Mouse (Mus musculus) midbrain, embryonic 13.5 days (tissue): ENCODE data around the gene Znrf2. TPM values are rescaled to one million over a fixed set of nuclear protein-coding genes. Genes with fewer than 3 reads are reported as not detected.

Source experiments
- ATAC-seq: fragments of 200-750 bp; cut with Nextera tagmentation; 2 replicates; pipeline ENCODE4 v1.8.0; 2017; ENCODE audit warnings: mild to moderate bottlenecking, moderate TSS enrichment, moderate library complexity
- H3K27ac ChIP-seq: fragments of 300-500 bp; sonication (generic); 2 replicates; pipeline ENCODE4 v1.5.1; 2015; ENCODE audit warnings: inconsistent platforms, mild to moderate bottlenecking, moderate library complexity
- H3K27me3 ChIP-seq: fragments of 300-500 bp; sonication (generic); 2 replicates; pipeline ENCODE4 v1.6.1; 2015; ENCODE audit warnings: mild to moderate bottlenecking, inconsistent platforms
- H3K36me3 ChIP-seq: fragments of 300-500 bp; sonication (generic); 2 replicates; pipeline ENCODE4 v1.6.1; 2015; ENCODE audit warnings: mild to moderate bottlenecking, inconsistent platforms
- H3K4me1 ChIP-seq: fragments of 300-500 bp; sonication (generic); replicated peaks from 2 replicates; pipeline ENCODE4 v1.6.1; 2015; ENCODE audit warnings: inconsistent platforms
- H3K4me2 ChIP-seq: fragments of 300-500 bp; sonication (generic); replicated peaks from 2 replicates; pipeline ENCODE4 v1.6.1; 2015; ENCODE audit warnings: moderate library complexity, mild to moderate bottlenecking, inconsistent platforms
- H3K4me3 ChIP-seq: fragments of 300-500 bp; sonication (generic); replicated peaks from 2 replicates; pipeline ENCODE4 v1.5.1; 2015; ENCODE audit warnings: mild to moderate bottlenecking, inconsistent platforms
- H3K9ac ChIP-seq: fragments of 300-500 bp; sonication (generic); replicated peaks from 2 replicates; pipeline ENCODE4 v1.6.1; 2015; ENCODE audit warnings: mild to moderate bottlenecking, inconsistent platforms
- H3K9me3 ChIP-seq: fragments of 300-500 bp; sonication (generic); 2 replicates; pipeline ENCODE4 v1.6.1; 2016; ENCODE audit warnings: mild to moderate bottlenecking, inconsistent platforms
- WGBS: fragments of 180-500 bp; shearing (Covaris S2); methylation state at CpG from one replicate; pipeline ENCODE4 v1.1.7; 2015; 5-methylcytosine and 5-hydroxymethylcytosine counted together
- polyA plus RNA-seq: library from polyadenylated mRNA; unstranded; fragments of >200 nt; fragmentation: Nextera tagmentation; extraction: Ambion mirVana; gene quantifications from 2 replicates; pipeline ENCODE4 v1.2.1, GENCODE M21; 2015

Znrf2 gene
- polyA plus RNA-seq, 1 experiment from 2014 or later, result 6.4 TPM

- H3K27me3 ChIP-seq, result no peaks in the 10 kb centered on the region
- H3K9me3 ChIP-seq, result no peaks in the 10 kb centered on the region
- no peak overlapping the region for H3K9ac ChIP-seq
- WGBS, result 83% methylated on average over 7 of the region's 7 CpGs
- no peak for ATAC-seq
- no peak overlapping the region for H3K4me2 ChIP-seq
- H3K36me3 ChIP-seq, result no peaks in the 10 kb centered on the region
- peaks cover 9% of the 10 kb centered on the region for H3K4me1 ChIP-seq
- no peak overlapping the region for H3K27ac ChIP-seq
- no peak overlapping the region for H3K4me3 ChIP-seq
Observed at GRCm38 (mm10) chr6:54830048-54830772, 13.5 kb downstream of the Znrf2 start.

- no peak for ATAC-seq
- peaks cover 9% of the 10 kb centered on the region for H3K4me1 ChIP-seq
- no peaks in the 10 kb centered on the region for H3K36me3 ChIP-seq
- no peaks in the 10 kb centered on the region for H3K9me3 ChIP-seq
- H3K27me3 ChIP-seq, result no peaks in the 10 kb centered on the region
- 0 out of 2 replicates have a peak overlapping the region, but pooled peaks have one; percentile 5 for H3K27ac ChIP-seq
- H3K9ac ChIP-seq, result no peak overlapping the region
- 72% methylated on average over 8 of the region's 8 CpGs for WGBS
- no peak overlapping the region for H3K4me3 ChIP-seq
- H3K4me2 ChIP-seq, result no peak overlapping the region
Observed at GRCm38 (mm10) chr6:54831069-54831720, 14.5 kb downstream of the Znrf2 start.

- H3K36me3 ChIP-seq, result no peaks in the 10 kb centered on the region
- ATAC-seq, result no peak
- no peaks in the 10 kb centered on the region for H3K27me3 ChIP-seq
- no peak overlapping the region for H3K4me3 ChIP-seq
- no peak overlapping the region for H3K4me2 ChIP-seq
- H3K27ac ChIP-seq, result no peak overlapping the region
- no peak overlapping the region for H3K9ac ChIP-seq
- H3K4me1 ChIP-seq, result peaks cover 9% of the 10 kb centered on the region
- 0 out of 2 replicates have a peak, but pooled peaks cover 2% of the 10 kb centered on the region for H3K9me3 ChIP-seq
- 73% methylated on average over 2 of the region's 2 CpGs for WGBS
Observed at GRCm38 (mm10) chr6:54833427-54833826, 16.7 kb downstream of the Znrf2 start.

- no peak overlapping the region for H3K27ac ChIP-seq
- no peaks in the 10 kb centered on the region for H3K4me1 ChIP-seq
- H3K36me3 ChIP-seq, result no peaks in the 10 kb centered on the region
- no peak overlapping the region for H3K9ac ChIP-seq
- peaks cover 12% of the 10 kb centered on the region; the same call in 1 of the 2 replicates for H3K9me3 ChIP-seq
- no peak overlapping the region for H3K4me2 ChIP-seq
- no peaks in the 10 kb centered on the region for H3K27me3 ChIP-seq
- ATAC-seq, result no peak
- H3K4me3 ChIP-seq, result no peak overlapping the region
Observed at GRCm38 (mm10) chr6:54836666-54837065, 19.9 kb downstream of the Znrf2 start.

- H3K9ac ChIP-seq, result no peak overlapping the region
- H3K4me3 ChIP-seq, result no peak overlapping the region
- peaks cover 12% of the 10 kb centered on the region; the same call in 1 of the 2 replicates for H3K9me3 ChIP-seq
- no peak overlapping the region for H3K27ac ChIP-seq
- H3K27me3 ChIP-seq, result no peaks in the 10 kb centered on the region
- no peak overlapping the region for H3K4me2 ChIP-seq
- no peaks in the 10 kb centered on the region for H3K4me1 ChIP-seq
- no peaks in the 10 kb centered on the region for H3K36me3 ChIP-seq
- no peak for ATAC-seq
Observed at GRCm38 (mm10) chr6:54841399-54841798, 24.7 kb downstream of the Znrf2 start.

GRCm38 (mm10) chr6:54842041-54842440 is 25.3 kb downstream of the Znrf2 start:
- no peak overlapping the region for H3K27ac ChIP-seq
- no peak overlapping the region for H3K9ac ChIP-seq
- WGBS, result 26% methylated on average over 1 of the region's 1 CpGs
- peaks cover 12% of the 10 kb centered on the region; the same call in 1 of the 2 replicates for H3K9me3 ChIP-seq
- no peak overlapping the region for H3K4me3 ChIP-seq
- H3K36me3 ChIP-seq, result no peaks in the 10 kb centered on the region
- H3K4me2 ChIP-seq, result no peak overlapping the region
- no peaks in the 10 kb centered on the region for H3K4me1 ChIP-seq
- H3K27me3 ChIP-seq, result no peaks in the 10 kb centered on the region
- no peak for ATAC-seq

- H3K36me3 ChIP-seq, result no peaks in the 10 kb centered on the region
- 93% methylated on average over 3 of the region's 3 CpGs for WGBS
- peaks cover 22% of the 10 kb centered on the region for H3K4me1 ChIP-seq
- H3K4me2 ChIP-seq, result no peak overlapping the region
- H3K9ac ChIP-seq, result no peak overlapping the region
- H3K27me3 ChIP-seq, result no peaks in the 10 kb centered on the region
- no peak overlapping the region for H3K27ac ChIP-seq
- H3K9me3 ChIP-seq, result no peaks in the 10 kb centered on the region
- no peak overlapping the region for H3K4me3 ChIP-seq
- ATAC-seq, result no peak
Observed at GRCm38 (mm10) chr6:54848546-54848945, 31.8 kb downstream of the Znrf2 start.

GRCm38 (mm10) chr6:54849179-54850156 is 32.8 kb downstream of the Znrf2 start:
- Histone ChIP-seq H3K27ac (no peak overlapping the region), H3K4me2 (no peak overlapping the region), H3K4me1 (peaks cover 22% of the 10 kb centered on the region), H3K36me3 (no peaks in the 10 kb centered on the region), H3K9me3 (no peaks in the 10 kb centered on the region), H3K9ac (no peak overlapping the region), H3K4me3 (no peak overlapping the region), H3K27me3 (no peaks in the 10 kb centered on the region)
- 54% methylated on average over 4 of the region's 4 CpGs for WGBS
- no peak for ATAC-seq

- Histone ChIP-seq H3K9me3 (no peaks in the 10 kb centered on the region), H3K9ac (no peak overlapping the region), H3K4me2 (no peak overlapping the region), H3K36me3 (no peaks in the 10 kb centered on the region), H3K4me1 (peaks cover 22% of the 10 kb centered on the region), H3K27ac (no peak overlapping the region), H3K4me3 (no peak overlapping the region), H3K27me3 (no peaks in the 10 kb centered on the region)
- no peak for ATAC-seq
- WGBS, result 47% methylated on average over 4 of the region's 4 CpGs
Observed at GRCm38 (mm10) chr6:54851778-54852177, 35.1 kb downstream of the Znrf2 start.

GRCm38 (mm10) chr6:54852669-54853068 is 36.0 kb downstream of the Znrf2 start:
- Histone ChIP-seq H3K4me1 (peaks cover 22% of the 10 kb centered on the region), H3K9me3 (no peaks in the 10 kb centered on the region), H3K27me3 (no peaks in the 10 kb centered on the region), H3K36me3 (no peaks in the 10 kb centered on the region), H3K27ac (no peak overlapping the region), H3K4me3 (no peak overlapping the region), H3K9ac (no peak overlapping the region), H3K4me2 (peak overlapping the region; percentile 5)
- no peak for ATAC-seq
- 4% methylated on average over 3 of the region's 3 CpGs for WGBS

GRCm38 (mm10) chr6:54854859-54855258 is 38.1 kb downstream of the Znrf2 start:
- no peak for ATAC-seq
- no peaks in the 10 kb centered on the region for H3K27me3 ChIP-seq
- no peak overlapping the region for H3K27ac ChIP-seq
- WGBS, result 43% methylated on average over 4 of the region's 4 CpGs
- no peaks in the 10 kb centered on the region for H3K9me3 ChIP-seq
- peaks cover 22% of the 10 kb centered on the region for H3K4me1 ChIP-seq
- no peak overlapping the region for H3K9ac ChIP-seq
- no peak overlapping the region for H3K4me2 ChIP-seq
- no peak overlapping the region for H3K4me3 ChIP-seq
- H3K36me3 ChIP-seq, result no peaks in the 10 kb centered on the region
